Mouse (Mus musculus): ENCODE data around the gene Btbd3. TPM values are rescaled to one million over a fixed set of nuclear protein-coding genes. Genes with fewer than 3 reads are reported as not detected.

The Btbd3 gene
- polyA plus RNA-seq, 1 experiment, result 6.7 TPM

- Histone ChIP-seq H3K27me3 (replicated peaks; ENCODE audit: control insufficient read depth, insufficient read depth, low read length) (no peaks in the 10 kb centered on the region), H3K4me1 (ENCODE audit: control insufficient read depth, insufficient read depth, low read length) (no peaks in the 10 kb centered on the region), H3K36me3 (ENCODE audit: control insufficient read depth, insufficient read depth, low read length) (no peaks in the 10 kb centered on the region), H3K4me3 (ENCODE audit: insufficient read depth, low read depth, low read length) (no peak overlapping the region), H3K27ac (ENCODE audit: insufficient read depth, low read depth, low read length) (no peak overlapping the region)
- no peak for TF ChIP-seq POLR2A (IDR thresholded peaks at IDR 0.05; ENCODE audit: low read depth, low read length)
- DNase-seq, result no peak
- WGBS, result 76% methylated on average over 2 of the region's 2 CpGs
Observed at GRCm38 (mm10) chr2:138384762-138385161, 128.4 kb downstream of the Btbd3 start.

GRCm38 (mm10) chr2:138388591-138388990 lies 132.2 kb downstream of the Btbd3 start:
- TF ChIP-seq POLR2A (IDR thresholded peaks at IDR 0.05; ENCODE audit: low read depth, low read length) (no peak), CTCF (conservative IDR thresholded peaks at IDR 0.05; ENCODE audit: insufficient read depth, insufficient read length, low read depth, low read length) (no peak)
- Histone ChIP-seq H3K27me3 (replicated peaks; ENCODE audit: control insufficient read depth, insufficient read depth, low read length) (no peaks in the 10 kb centered on the region), H3K4me3 (ENCODE audit: insufficient read depth, low read depth, low read length) (no peak overlapping the region), H3K27ac (ENCODE audit: insufficient read depth, low read depth, low read length) (no peak overlapping the region), H3K36me3 (ENCODE audit: control insufficient read depth, insufficient read depth, low read length) (no peaks in the 10 kb centered on the region), H3K4me1 (ENCODE audit: control insufficient read depth, insufficient read depth, low read length) (no peaks in the 10 kb centered on the region)
- DNase-seq, result no peak
- 77% methylated on average over 1 of the region's 1 CpGs for WGBS

- no peaks in the 10 kb centered on the region for H3K27me3 ChIP-seq (replicated peaks; ENCODE audit: control insufficient read depth, insufficient read depth, low read length)
- no peak overlapping the region for H3K27ac ChIP-seq (ENCODE audit: insufficient read depth, low read depth, low read length)
- 79% methylated on average over 5 of the region's 5 CpGs for WGBS
- H3K4me3 ChIP-seq (ENCODE audit: insufficient read depth, low read depth, low read length), result no peak overlapping the region
- TF ChIP-seq POLR2A (IDR thresholded peaks at IDR 0.05; ENCODE audit: low read depth, low read length) (no peak), CTCF (conservative IDR thresholded peaks at IDR 0.05; ENCODE audit: insufficient read depth, insufficient read length, low read depth, low read length) (no peak)
- DNase-seq, result no peak
- no peaks in the 10 kb centered on the region for H3K4me1 ChIP-seq (ENCODE audit: control insufficient read depth, insufficient read depth, low read length)
- H3K36me3 ChIP-seq (ENCODE audit: control insufficient read depth, insufficient read depth, low read length), result no peaks in the 10 kb centered on the region
Observed at GRCm38 (mm10) chr2:138403046-138403445, 146.7 kb downstream of the Btbd3 start.

GRCm38 (mm10) chr2:138405753-138406528 lies 149.6 kb downstream of the Btbd3 start:
- H3K27me3 ChIP-seq (replicated peaks; ENCODE audit: control insufficient read depth, insufficient read depth, low read length), result no peaks in the 10 kb centered on the region
- 30% methylated on average over 4 of the region's 4 CpGs for WGBS
- DNase-seq, result no peak
- H3K4me3 ChIP-seq (ENCODE audit: insufficient read depth, low read depth, low read length), result no peak overlapping the region
- no peak overlapping the region for H3K27ac ChIP-seq (ENCODE audit: insufficient read depth, low read depth, low read length)
- H3K36me3 ChIP-seq (ENCODE audit: control insufficient read depth, insufficient read depth, low read length), result no peaks in the 10 kb centered on the region
- H3K4me1 ChIP-seq (ENCODE audit: control insufficient read depth, insufficient read depth, low read length), result no peaks in the 10 kb centered on the region
- no peak for TF ChIP-seq CTCF (conservative IDR thresholded peaks at IDR 0.05; ENCODE audit: insufficient read depth, insufficient read length, low read depth, low read length)
- no peak for TF ChIP-seq POLR2A (IDR thresholded peaks at IDR 0.05; ENCODE audit: low read depth, low read length)

- no peaks in the 10 kb centered on the region for H3K36me3 ChIP-seq (ENCODE audit: control insufficient read depth, insufficient read depth, low read length)
Observed at GRCm38 (mm10) chr2:138406703-138407102, 150.3 kb downstream of the Btbd3 start.

GRCm38 (mm10) chr2:138412537-138412936 lies 156.2 kb downstream of the Btbd3 start:
- no peaks in the 10 kb centered on the region for H3K36me3 ChIP-seq (ENCODE audit: control insufficient read depth, insufficient read depth, low read length)
- WGBS, result 60% methylated on average over 5 of the region's 5 CpGs
- no peak overlapping the region for H3K4me3 ChIP-seq (ENCODE audit: insufficient read depth, low read depth, low read length)
- DNase-seq, result no peak
- H3K27me3 ChIP-seq (replicated peaks; ENCODE audit: control insufficient read depth, insufficient read depth, low read length), result no peaks in the 10 kb centered on the region
- no peak for TF ChIP-seq POLR2A (IDR thresholded peaks at IDR 0.05; ENCODE audit: low read depth, low read length)
- no peak for TF ChIP-seq CTCF (conservative IDR thresholded peaks at IDR 0.05; ENCODE audit: insufficient read depth, insufficient read length, low read depth, low read length)
- H3K27ac ChIP-seq (ENCODE audit: insufficient read depth, low read depth, low read length), result no peak overlapping the region
- no peaks in the 10 kb centered on the region for H3K4me1 ChIP-seq (ENCODE audit: control insufficient read depth, insufficient read depth, low read length)

More at GRCm38 (mm10) chr2:138406703-138407102, 150.3 kb downstream of the Btbd3 start:
- no peak for TF ChIP-seq POLR2A (IDR thresholded peaks at IDR 0.05; ENCODE audit: low read depth, low read length)
- no peak for TF ChIP-seq CTCF (conservative IDR thresholded peaks at IDR 0.05; ENCODE audit: insufficient read depth, insufficient read length, low read depth, low read length)
- DNase-seq, result no peak
- Histone ChIP-seq H3K4me3 (ENCODE audit: insufficient read depth, low read depth, low read length) (no peak overlapping the region), H3K4me1 (ENCODE audit: control insufficient read depth, insufficient read depth, low read length) (no peaks in the 10 kb centered on the region), H3K27ac (ENCODE audit: insufficient read depth, low read depth, low read length) (no peak overlapping the region), H3K27me3 (replicated peaks; ENCODE audit: control insufficient read depth, insufficient read depth, low read length) (no peaks in the 10 kb centered on the region)

- 55% methylated on average over 2 of the region's 2 CpGs for WGBS
- no peak for DNase-seq
- TF ChIP-seq CTCF (conservative IDR thresholded peaks at IDR 0.05; ENCODE audit: insufficient read depth, insufficient read length, low read depth, low read length), result no peak
- TF ChIP-seq POLR2A (IDR thresholded peaks at IDR 0.05; ENCODE audit: low read depth, low read length), result no peak
- H3K36me3 ChIP-seq (ENCODE audit: control insufficient read depth, insufficient read depth, low read length), result no peaks in the 10 kb centered on the region
- no peaks in the 10 kb centered on the region for H3K27me3 ChIP-seq (replicated peaks; ENCODE audit: control insufficient read depth, insufficient read depth, low read length)
- H3K27ac ChIP-seq (ENCODE audit: insufficient read depth, low read depth, low read length), result no peak overlapping the region
- H3K4me3 ChIP-seq (ENCODE audit: insufficient read depth, low read depth, low read length), result no peak overlapping the region
- H3K4me1 ChIP-seq (ENCODE audit: control insufficient read depth, insufficient read depth, low read length), result no peaks in the 10 kb centered on the region
Observed at GRCm38 (mm10) chr2:138422321-138422720, 166.0 kb downstream of the Btbd3 start.
